Mouse (Mus musculus): ENCODE measurements around the gene Syt14. TPM values are rescaled to one million over a fixed set of nuclear protein-coding genes. Genes with fewer than 3 reads are reported as not detected.

The Syt14 gene
- total RNA-seq, 2 experiments from 2014 or later: 5.8 to 6.9 TPM

DNA sequence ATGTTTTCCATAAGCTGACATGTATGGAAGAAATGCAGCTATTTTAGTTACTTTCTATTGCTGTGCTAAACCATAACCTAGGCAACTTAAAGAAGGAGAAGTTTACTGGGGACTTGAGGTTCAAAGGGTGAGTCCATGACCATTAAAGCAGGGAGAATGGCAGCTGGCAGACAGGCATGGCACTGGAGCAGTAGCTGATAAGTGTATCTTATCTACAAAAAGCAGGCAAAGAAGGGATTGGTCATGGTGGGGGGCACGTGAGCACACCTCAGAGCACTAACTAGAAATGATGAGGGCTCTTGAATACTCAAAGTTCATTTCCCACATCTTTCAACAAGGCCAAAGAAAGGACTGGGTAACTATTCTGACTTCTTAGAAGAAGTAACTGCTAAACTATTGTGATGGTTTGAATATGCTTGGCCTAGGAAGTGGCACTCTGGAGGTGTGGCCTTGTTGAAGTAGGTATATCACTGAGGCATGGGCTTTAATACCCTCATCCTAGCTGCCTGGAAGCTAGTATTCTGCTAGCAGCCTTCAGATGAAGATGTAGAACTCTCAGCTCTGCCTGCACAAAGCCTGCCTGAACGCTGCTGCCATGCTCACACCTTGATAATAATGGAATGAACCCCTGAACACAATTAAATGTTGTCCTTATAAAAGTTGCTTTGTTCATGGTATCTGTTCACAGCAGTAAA, 41.2 kb downstream of the Syt14 start:
- DNase-seq (ENCODE audit: low spot score in 2 of 2): no peak

DNA sequence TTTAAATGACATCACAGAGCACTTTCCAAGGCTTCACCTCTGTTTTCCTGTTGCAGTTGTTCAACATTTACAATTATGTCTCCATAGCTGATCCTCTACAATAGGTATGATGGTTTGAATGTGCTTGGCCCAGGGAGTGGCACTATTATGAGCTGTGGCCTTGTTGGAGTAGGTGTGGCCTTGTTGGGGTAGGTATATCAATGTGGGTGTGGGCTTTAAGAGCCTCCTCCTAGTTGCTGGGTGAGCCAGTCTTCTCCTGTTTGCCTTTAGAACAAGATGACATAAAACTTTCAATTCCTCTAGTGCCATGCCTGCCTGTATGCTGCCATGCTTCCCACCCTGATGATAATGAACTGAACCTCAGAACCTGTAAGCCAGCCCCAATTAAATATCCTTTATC, 42.1 kb downstream of the Syt14 start:
- no peak for DNase-seq (ENCODE audit: low spot score in 2 of 2)

DNA sequence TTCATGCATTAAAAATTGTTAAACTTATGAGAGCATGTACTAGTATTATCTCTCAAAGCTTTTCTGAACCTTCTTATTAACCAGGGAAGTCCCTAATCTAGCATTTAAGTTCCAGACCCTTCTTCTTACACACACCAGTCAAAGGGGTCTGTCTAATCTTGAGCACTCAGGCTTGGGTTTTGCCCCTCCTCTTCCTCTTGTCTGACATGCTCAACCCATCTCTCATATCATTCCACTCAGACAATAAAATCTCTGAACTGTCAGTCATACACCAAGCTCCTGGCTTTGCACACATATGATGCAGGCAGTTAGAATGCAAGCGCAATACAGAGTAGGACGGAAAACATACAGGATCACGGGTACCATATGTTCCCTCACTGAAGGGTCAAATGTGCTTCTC, 48.4 kb downstream of the Syt14 start:
- DNase-seq (ENCODE audit: low spot score in 2 of 2): no peak

DNA sequence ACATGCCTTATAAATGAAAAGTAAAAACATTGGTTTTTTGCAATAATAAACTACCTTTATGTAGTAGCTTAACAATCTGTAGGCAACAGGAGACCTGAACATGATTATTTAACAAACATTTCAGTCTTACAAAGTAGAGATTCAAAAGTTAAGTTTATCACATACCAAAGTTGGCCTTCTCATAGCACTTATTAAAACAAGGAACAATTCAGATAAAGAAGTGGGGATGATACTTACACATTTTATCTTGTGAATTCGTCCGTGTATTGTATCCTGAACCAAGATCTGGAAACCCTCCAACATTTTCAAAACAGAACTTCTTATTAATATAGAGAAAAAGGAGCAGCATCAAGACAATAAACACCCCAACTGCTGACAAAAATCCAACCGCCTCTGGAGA, 49.1 kb downstream of the Syt14 start:
- no peak for DNase-seq (ENCODE audit: low spot score in 2 of 2)

DNA sequence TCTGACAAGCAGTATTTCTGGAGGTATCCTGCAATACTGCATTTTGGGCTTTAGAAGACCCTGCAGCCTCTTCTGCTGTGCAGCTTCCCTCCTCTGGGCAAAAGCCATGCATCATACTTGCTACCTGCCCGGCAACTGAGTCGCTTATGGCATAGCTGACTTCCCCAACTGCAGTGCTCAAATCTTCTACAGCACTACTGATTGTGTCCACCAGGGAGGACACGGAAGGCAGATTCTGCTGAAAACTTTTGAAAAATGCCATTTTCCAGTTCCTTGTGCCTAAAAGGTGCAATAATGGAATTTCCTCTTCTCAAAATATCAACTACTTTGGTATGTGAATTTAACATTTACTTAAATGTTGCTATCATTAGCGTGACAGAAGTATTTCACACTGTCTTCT, 51.2 kb downstream of the Syt14 start:
- no peak for DNase-seq (ENCODE audit: low spot score in 2 of 2)

DNA sequence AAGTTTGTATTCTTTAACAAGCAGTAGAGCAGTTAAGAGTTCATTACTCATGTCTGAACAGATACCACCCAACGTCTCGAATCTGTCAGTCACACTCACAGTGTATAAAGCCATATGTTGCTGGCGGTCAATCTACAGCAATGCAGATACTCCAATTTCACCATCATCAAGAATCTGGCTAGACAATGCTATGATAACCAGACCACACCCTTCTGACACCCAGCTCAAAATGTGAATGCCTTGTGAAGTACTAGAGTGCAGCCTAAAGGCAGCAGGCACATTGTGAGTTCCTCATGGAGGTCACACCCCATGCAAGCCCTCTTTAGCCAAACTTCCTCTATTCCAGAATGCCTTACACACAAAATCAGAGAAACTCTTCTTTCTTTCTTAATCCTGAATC, 53.9 kb downstream of the Syt14 start:
- no peak for DNase-seq (ENCODE audit: low spot score in 2 of 2)

DNA sequence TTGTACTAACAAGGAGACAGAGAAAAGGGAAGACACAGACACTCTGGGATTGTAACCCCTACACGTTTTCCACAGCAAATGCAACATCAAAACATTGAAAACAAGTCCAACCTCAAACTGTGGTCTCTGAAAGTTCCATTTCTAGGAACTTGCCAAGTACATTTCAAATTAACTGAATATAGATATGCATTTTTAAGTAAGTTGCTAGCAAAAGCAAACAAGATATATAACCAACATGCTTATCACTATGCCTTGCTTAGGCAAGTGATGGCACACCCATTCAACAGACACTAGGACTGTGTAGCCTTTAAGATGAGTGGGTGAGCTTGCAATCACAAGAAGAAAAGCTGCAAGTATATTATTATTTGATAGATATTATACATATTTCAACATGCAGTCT, 54.5 kb downstream of the Syt14 start:
- no peak for DNase-seq (ENCODE audit: low spot score in 2 of 2)

DNA sequence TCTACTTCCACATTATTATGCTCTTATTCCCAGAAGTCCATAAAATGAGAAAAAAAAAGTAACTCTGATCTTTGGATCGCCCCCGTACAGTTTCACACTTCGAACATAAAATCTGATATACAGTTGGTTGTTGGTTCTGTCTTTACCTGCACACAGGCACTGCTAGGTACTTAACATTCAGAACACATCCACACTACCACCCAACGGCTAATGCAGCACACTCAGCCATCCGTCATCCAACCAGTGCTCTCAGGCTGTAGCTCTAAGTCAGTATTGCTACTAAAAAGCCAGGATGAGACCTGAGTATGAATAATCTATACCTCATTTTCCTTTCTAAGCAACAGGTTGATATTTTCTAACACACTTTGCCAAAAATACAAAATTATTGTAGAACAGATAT, 73.3 kb downstream of the Syt14 start:
- DNase-seq (ENCODE audit: low spot score in 2 of 2): no peak

DNA sequence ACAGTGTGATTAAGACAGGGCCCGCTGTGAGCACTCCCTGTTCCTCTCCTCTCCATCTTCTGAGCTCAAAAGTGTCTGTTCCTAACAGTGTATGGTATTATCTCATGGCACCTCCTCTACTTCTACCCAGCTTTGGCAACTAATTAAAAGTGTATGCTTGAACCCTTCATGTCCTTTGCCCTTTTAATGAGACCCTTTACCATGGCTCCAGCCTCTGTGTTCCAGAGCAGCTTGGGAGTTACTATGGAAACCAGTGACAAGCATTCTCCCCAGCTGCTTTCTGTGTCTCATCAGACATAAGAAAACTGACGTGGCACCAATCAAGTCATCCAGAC, 87.8 kb downstream of the Syt14 start:
- DNase-seq (ENCODE audit: low spot score in 2 of 2): no peak

DNA sequence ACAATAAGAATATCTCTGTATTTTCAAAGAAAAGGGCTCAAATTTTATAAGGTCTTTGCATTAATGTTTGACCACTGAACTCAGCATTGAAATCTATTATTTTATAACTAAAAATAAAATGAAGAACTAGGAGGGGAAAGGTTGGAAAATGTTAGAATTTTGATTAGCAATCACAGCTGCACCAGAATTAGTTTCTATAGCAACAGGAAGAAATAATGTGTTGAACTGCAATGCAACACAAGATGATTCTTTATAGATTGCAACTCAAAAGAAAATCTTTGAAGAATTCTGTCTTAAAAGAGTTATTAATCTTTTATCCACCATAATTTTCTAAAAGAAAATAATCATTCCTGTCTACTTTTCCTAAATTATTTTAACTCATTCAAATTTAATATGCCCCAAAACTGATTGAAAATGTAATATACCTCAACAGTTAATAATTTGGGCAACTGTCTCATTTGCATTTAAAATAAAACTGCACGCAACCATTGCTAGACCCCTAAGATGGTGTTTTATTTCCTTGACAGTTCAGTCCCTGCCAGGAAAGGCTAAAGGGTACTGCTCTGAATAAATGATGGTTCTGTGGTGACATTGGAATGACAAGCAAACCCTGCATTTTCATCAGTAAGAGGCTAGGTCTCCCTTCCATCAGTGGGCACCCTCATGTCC, 88.3 kb downstream of the Syt14 start:
- no peak for DNase-seq (ENCODE audit: low spot score in 2 of 2)

DNA sequence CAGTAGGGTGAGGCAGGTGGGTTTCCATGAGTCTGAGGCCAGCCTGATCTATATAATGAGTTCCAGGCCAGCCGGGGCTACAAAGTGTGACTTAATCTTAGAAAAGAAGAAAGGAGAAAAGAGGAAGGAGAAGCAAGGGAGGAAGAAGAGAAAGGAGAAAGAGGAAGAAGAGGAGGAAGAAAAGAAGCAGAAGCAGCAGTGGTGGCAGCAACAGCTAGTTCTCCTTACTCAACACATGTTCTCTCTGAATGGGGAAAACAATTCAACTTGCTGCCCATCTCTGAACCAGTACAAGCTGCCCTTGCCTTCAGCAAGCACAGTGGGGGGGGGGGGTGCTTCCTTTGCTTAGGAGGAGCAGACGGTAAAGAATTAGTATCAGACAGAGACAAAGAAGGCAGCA, 96.5 kb downstream of the Syt14 start:
- DNase-seq (ENCODE audit: low spot score in 2 of 2): no peak

DNA sequence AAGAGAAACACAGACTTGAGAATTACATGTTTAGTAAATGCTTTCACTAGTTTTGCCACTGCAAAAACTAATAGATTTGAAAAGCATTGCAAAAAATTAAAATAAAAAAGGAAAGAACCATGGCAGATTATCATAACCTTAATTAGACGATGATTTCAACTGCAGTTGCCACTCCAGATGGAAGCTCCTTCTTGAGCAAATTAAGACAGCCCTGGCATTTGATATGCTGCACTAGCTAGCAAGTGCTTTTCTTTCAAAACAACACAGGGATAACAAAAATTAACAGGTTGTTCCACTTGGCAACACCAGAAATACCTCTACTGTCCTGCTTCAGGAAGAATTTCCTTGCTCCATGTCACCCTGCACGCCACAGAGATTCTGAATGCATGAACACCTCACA, 97.6 kb downstream of the Syt14 start:
- DNase-seq (ENCODE audit: low spot score in 2 of 2): no peak

DNA sequence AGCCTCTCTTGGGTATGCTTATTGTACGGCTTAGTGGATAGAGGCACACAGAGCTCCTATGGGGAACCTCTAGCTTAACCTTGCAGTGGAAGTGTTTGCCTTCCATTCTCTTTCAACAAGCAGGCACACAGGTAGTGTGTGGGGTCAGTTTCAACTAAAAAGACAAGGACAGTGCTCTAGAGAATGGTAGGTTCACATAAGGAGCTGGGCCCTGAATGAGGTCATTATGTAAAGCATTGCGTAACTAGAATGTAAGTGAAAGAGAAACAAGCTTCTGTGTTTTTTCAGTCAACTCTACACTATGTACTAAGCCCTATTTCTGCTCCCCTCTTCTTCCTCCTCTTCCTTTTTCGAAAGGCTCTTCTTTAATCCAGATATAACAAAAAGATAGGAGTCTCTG, 103.8 kb downstream of the Syt14 start:
- DNase-seq (ENCODE audit: low spot score in 2 of 2): no peak

DNA sequence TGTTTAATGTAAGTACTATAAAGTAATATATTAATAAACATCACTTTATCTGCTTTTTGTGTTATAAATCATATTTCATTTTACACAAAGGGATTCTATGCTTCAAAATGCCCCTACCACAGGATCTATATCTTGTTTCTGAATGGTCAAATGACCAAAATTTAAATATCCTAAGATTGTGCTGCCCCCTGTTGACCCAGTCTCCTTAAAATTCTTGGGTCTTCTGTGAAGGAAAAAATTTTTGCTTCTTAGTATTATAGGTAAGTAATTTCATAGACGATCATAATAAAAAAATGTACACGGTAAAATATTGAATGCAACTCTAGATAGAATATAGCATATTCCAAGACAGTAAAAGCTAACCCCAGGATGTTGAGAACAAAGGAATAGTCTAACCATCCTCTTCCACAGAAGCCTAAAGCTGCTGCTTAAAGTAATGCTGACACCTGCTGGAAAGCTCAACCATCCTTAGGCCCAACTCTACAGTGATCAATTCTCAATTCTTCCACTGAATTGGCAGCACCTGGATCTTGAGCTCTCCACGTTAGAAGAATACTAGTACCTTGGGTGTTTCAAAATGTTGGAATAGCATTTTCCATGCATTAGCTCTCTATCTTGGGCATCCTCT, 123.4 kb downstream of the Syt14 start:
- no peak for DNase-seq (ENCODE audit: low spot score in 2 of 2)

DNA sequence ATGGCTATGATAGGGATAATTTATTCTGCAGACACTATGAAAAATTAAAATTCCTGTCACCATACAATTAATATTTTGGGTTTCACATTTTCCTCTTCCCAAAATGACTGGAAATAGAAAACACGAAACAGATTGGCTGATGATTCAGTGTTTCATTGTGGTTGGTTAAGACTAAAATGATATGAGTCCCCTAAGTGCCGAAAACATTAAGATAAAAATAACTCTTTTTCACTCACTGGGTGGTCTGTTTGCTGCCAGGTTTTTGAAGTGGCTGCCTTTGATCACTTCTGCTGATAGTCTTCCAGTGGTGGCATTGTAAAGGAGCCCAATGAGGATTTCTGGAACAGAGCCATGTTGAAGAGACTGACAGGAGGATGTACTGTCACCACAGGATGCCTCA, 134.1 kb downstream of the Syt14 start:
- DNase-seq (ENCODE audit: low spot score in 2 of 2): no peak

DNA sequence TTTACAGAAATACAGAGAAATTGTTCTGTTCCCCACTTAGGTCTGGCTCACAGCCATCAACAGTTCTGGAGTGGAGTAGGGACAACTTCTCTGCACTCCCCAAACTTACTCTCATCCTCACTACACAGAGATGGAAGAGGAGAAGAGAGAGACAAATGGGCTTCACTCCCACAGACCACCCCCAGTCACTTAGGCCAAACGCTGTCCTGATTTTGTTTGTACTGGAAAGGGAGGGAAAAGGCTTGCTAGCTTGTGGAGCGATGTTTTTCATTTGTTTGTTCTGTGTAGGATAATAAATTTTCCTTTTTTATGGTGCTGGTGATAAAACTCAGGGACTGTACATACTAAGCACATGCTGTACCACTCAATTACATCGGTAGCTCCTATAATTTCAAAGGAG, 134.7 kb downstream of the Syt14 start:
- DNase-seq (ENCODE audit: low spot score in 2 of 2): no peak

DNA sequence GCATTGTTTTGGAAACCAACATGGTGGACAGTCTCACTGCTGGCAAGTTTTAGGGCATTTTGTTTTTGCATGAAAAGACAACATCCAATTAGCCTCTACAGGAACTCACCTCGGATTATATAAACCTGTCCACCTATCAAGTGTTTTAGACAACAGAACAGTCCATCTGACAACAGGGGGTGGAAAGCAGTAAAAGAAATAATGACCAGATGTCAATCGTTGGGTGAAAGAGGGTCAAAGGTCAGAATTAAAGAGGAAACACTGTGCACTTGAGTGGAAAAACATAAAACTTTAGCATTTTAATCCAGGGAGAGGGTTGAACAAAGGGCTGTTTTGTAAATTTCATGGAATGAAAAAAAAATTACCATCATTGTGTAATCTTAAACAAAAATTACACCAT, 136.8 kb downstream of the Syt14 start:
- DNase-seq (ENCODE audit: low spot score in 2 of 2): no peak

DNA sequence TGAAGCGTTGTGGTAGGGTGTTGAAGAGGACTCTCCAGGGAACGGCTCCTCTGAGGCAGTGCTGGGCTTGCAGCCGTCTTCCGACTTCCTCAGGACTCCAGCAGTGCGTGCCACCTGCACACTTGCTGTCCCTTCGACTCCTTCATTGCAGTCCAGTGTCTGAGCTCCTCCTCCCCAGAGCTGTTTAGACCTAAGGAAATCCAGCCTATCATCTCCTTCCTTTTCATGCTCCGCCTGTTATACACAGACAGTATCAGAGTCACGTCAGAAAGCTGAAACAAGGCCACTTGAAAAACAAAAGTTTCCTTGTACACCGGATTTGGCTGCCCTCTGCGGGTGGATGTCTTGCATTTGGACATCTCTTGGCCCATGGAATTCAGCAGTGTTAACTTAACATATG, 138.4 kb downstream of the Syt14 start:
- no peak for DNase-seq (ENCODE audit: low spot score in 2 of 2)

DNA sequence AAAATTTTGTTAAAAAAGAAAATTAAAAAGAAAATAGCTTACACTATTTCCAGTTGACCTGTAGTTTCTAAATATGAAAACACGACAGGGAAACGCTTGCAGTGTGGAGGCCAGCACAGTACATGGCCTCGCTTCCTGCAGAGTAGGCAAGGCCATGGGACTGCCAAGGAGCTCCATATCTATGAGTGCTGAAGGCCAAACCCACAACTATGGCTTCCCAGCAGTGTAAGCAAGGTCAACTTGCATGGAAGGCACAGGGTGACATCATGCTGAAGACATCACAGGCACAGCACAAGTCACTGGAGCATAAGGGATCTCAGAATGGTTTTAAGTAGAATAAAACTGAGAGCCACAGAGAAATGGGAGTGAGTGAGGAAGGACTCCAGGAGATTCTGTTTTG, 139.5 kb downstream of the Syt14 start:
- peak in 1 of 2 experiments; percentile 19 for DNase-seq (ENCODE audit: low spot score in 2 of 2)

DNA sequence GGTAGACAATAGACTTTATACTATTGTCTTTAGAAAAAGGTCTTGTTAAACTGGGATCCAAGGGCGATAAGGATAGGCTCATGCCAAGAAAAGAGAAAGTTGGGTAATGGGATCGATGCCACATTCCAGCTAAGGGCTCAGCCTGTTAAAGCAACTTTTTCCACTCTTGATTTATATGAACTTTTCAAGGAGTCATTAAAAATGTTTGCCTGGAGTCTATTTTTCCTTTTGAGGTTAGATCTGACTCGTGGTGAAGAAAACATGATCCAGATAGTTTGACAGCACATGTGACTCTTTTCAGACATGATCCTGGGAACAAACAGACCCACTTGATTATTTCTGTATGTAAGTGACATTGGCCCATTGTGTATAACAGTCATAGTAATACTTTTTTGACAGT, 144.9 kb downstream of the Syt14 start:
- no peak for DNase-seq (ENCODE audit: low spot score in 2 of 2)

DNA sequence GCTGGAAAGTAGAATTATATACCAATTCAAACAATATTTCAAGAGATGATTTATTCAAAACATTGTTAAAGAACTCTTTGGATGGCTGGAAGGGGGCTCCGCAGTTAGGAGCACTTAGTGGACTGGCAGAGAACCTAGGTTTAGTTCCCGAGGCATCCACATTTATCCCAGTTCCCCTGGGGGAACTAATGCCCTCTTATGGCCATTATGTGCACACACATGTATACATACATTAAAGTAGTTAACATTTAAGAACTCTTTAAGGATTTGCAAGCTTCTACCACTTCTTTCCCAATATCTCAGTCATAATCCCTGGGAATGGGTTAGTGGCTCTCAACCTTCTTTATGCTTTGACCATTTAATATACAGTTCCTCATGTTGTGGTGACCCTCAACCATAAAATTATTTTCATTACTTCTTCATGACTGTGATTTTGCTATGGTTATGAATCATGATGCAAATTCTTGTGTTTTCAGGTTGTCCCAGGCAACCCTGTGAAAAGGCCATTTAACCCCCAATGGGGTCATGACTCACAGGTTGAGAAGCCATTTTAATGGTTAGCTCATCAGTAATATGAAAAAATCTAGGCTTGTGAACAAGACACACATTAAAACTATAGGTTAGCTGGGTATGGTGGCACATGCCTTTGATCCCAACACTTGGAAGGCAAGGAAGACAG, 152.8 kb downstream of the Syt14 start:
- no peak for DNase-seq (ENCODE audit: low spot score in 2 of 2)

DNA sequence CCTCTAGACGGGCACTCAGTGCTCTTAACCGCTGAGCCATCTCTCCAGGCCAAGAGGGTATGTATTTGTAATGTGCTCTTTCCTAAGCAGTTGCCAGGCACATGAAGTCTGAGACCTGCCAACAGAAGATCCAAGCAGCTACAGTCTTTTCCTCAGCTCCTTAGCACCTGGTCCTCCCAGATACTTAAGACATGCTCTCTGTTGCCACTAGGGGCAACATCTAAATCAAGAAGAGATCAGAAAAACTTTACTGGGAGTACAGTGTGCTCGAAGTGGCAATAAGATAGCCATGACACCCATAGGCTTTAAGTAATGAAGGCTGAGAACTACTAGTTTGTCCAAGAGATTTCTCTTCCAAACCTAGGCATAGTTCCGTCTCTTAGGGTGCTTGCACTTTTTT, 155.4 kb downstream of the Syt14 start:
- DNase-seq (ENCODE audit: low spot score in 2 of 2): no peak

Measured in adrenal gland, adult 18-20 months (tissue).